12 mouse cellular contexts compared by ENCODE assay signal in genomic region chr13:38253696-38254095, GRCm38 (mm10). TPM values are rescaled to one million over a fixed set of nuclear protein-coding genes. Genes with fewer than 3 reads are reported as not detected.
DNase-seq lines count a peak whose midpoint lies in the region; ATAC-seq lines count a peak whose summit lies in the region.
"Had no signal": no experiment of that assay in that cellular context is flagged by ENCODE, and none has a peak within 500 bp of the region (broad histone marks: within the 10 kb centered on the region; RNA-seq: fewer than 3 reads in every experiment).

No protein-coding gene starts in this region.

- peak; percentile 72 to 75 for DNase-seq in heart, adult 18-20 months
- DNase-seq in heart, embryonic 10.5 days (ENCODE audit: low spot score) = no peak
- peak; percentile 46 for DNase-seq in testis, postnatal 10 days (ENCODE audit: low spot score)
- DNase-seq in testis, postnatal 14 days (ENCODE audit: low spot score) = no peak
- no peak for DNase-seq in spleen, postnatal 10 days (ENCODE audit: low spot score in 2 of 2)
- DNase-seq: forebrain, postnatal 0 days had no signal

- H3K4me1 ChIP-seq in heart, embryonic 10.5 days = peaks cover 33% of the 10 kb centered on the region
- 0 out of 2 replicates have a peak, but pooled peaks cover 2% of the 10 kb centered on the region for H3K4me1 ChIP-seq in intestine, embryonic 16.5 days (ENCODE audit: control insufficient read depth, insufficient read depth, low read length)
- peaks cover 8% of the 10 kb centered on the region; the same call in 1 of the 2 replicates for H3K4me1 ChIP-seq in stomach, embryonic 16.5 days (ENCODE audit: control insufficient read depth, insufficient read depth, low read length)
- H3K4me1 ChIP-seq in forebrain, embryonic 15.5 days = no peaks in the 10 kb centered on the region
- H3K4me1 ChIP-seq: liver, embryonic 12.5 days had no signal

- H3K4me2 ChIP-seq in intestine, embryonic 16.5 days (ENCODE audit: low read depth, low read length) = no peak overlapping the region
- no peak overlapping the region for H3K4me2 ChIP-seq in stomach, embryonic 16.5 days (ENCODE audit: low read depth, low read length)
- no peak overlapping the region for H3K4me2 ChIP-seq in forebrain, embryonic 15.5 days (replicated peaks)
- H3K4me2 ChIP-seq: hindbrain, embryonic 14.5 days; liver, embryonic 12.5 days had no signal

- no peak overlapping the region for H3K27ac ChIP-seq in heart, embryonic 10.5 days
- H3K27ac ChIP-seq in intestine, embryonic 16.5 days (ENCODE audit: low read length) = peak overlapping the region; percentile 1; the same call in 1 of the 2 replicates
- H3K27ac ChIP-seq in stomach, embryonic 16.5 days (ENCODE audit: low read length) = peak overlapping the region; percentile 65
- no peak overlapping the region for H3K27ac ChIP-seq in forebrain, embryonic 15.5 days (replicated peaks)
- H3K27ac ChIP-seq: hindbrain, embryonic 14.5 days; liver, embryonic 12.5 days had no signal

- H3K27me3 ChIP-seq in heart, embryonic 10.5 days (ENCODE audit: insufficient read depth, poor library complexity, severe bottlenecking) = no peaks in the 10 kb centered on the region
- H3K27me3 ChIP-seq in intestine, embryonic 16.5 days (replicated peaks; ENCODE audit: control insufficient read depth, insufficient read depth, low read length) = no peaks in the 10 kb centered on the region
- H3K27me3 ChIP-seq in stomach, embryonic 16.5 days (ENCODE audit: control insufficient read depth, insufficient read depth, low read length) = no peaks in the 10 kb centered on the region
- no peaks in the 10 kb centered on the region for H3K27me3 ChIP-seq in forebrain, embryonic 15.5 days
- H3K27me3 ChIP-seq: liver, embryonic 12.5 days had no signal

- 90% methylated on average over 9 of the region's 9 CpGs for WGBS in heart, embryonic 10.5 days
- WGBS in intestine, embryonic 16.5 days = 66% methylated on average over 9 of the region's 9 CpGs
- WGBS in stomach, embryonic 16.5 days = 54% methylated on average over 9 of the region's 9 CpGs
- 82% methylated on average over 9 of the region's 9 CpGs for WGBS in forebrain, embryonic 15.5 days

- H3K36me3 ChIP-seq in heart, embryonic 10.5 days = no peaks in the 10 kb centered on the region
- no peaks in the 10 kb centered on the region for H3K36me3 ChIP-seq in intestine, embryonic 16.5 days (ENCODE audit: control insufficient read depth, insufficient read depth, low read length)
- no peaks in the 10 kb centered on the region for H3K36me3 ChIP-seq in stomach, embryonic 16.5 days (ENCODE audit: control insufficient read depth, insufficient read depth, low read length)
- no peaks in the 10 kb centered on the region for H3K36me3 ChIP-seq in forebrain, embryonic 15.5 days
- H3K36me3 ChIP-seq: liver, embryonic 12.5 days had no signal

- no peak overlapping the region for H3K4me3 ChIP-seq in heart, embryonic 10.5 days
- H3K4me3 ChIP-seq in intestine, embryonic 16.5 days (ENCODE audit: low read length) = no peak overlapping the region
- H3K4me3 ChIP-seq in stomach, embryonic 16.5 days (replicated peaks; ENCODE audit: low read length) = no peak overlapping the region
- no peak overlapping the region for H3K4me3 ChIP-seq in forebrain, embryonic 15.5 days
- H3K4me3 ChIP-seq: liver, embryonic 12.5 days had no signal

- H3K9me3 ChIP-seq in heart, embryonic 10.5 days = no peaks in the 10 kb centered on the region
- H3K9me3 ChIP-seq in intestine, embryonic 16.5 days (ENCODE audit: control insufficient read depth, low read length) = no peaks in the 10 kb centered on the region
- H3K9me3 ChIP-seq in stomach, embryonic 16.5 days (replicated peaks; ENCODE audit: control insufficient read depth, low read length) = no peaks in the 10 kb centered on the region
- H3K9me3 ChIP-seq in forebrain, embryonic 15.5 days = no peaks in the 10 kb centered on the region
- H3K9me3 ChIP-seq: liver, embryonic 12.5 days had no signal

- ATAC-seq in intestine, embryonic 16.5 days = peak; percentile 52
- peak; percentile 83 for ATAC-seq in stomach, embryonic 16.5 days (ENCODE audit: insufficient read depth, low FRiP score)
- ATAC-seq in forebrain, embryonic 15.5 days (replicated peaks) = no peak
- ATAC-seq: forebrain, postnatal 0 days; liver, embryonic 12.5 days; midbrain, embryonic 16.5 days had no signal

- H3K9ac ChIP-seq in intestine, embryonic 16.5 days (ENCODE audit: low read depth, low read length) = no peak overlapping the region
- no peak overlapping the region for H3K9ac ChIP-seq in stomach, embryonic 16.5 days (ENCODE audit: low read length)
- H3K9ac ChIP-seq in forebrain, embryonic 15.5 days (replicated peaks) = no peak overlapping the region
- H3K9ac ChIP-seq: forebrain, postnatal 0 days; hindbrain, embryonic 14.5 days; liver, embryonic 12.5 days had no signal

RNA-seq across cellular contexts. Expression of gene Snrnp48, which starts 49.0 kb away (rescaled TPM):
- total RNA-seq in heart, adult 18-20 months (2021) = 10 to 100 TPM; 10.0 to 10.2 TPM
- polyA plus RNA-seq in heart, embryonic 10.5 days (2016; fragmentation: Nextera tagmentation; extraction: Ambion mirVana) = 29.7 and 34.1 TPM in 2 replicates
- polyA plus RNA-seq in intestine, embryonic 16.5 days (2015; fragmentation: Nextera tagmentation; extraction: Ambion mirVana) = 27.3 and 30.9 TPM in 2 replicates
- polyA plus RNA-seq in stomach, embryonic 16.5 days (2015; fragmentation: Nextera tagmentation; extraction: Ambion mirVana) = 31.7 and 34.2 TPM in 2 replicates
- polyA plus RNA-seq in forebrain, embryonic 15.5 days (2015; fragmentation: Nextera tagmentation; extraction: Ambion mirVana) = 30.5 and 33.4 TPM in 2 replicates

Comparison
In these comparisons a context has a peak if more than half of its experiments do, and no peak if none do; other contexts are left out.
1. DNase-seq: peak in heart, adult 18-20 months (2 of 2) and testis, postnatal 10 days (single experiment); none in heart, embryonic 10.5 days (single experiment), testis, postnatal 14 days (single experiment) and spleen, postnatal 10 days (0 of 2).
2. H3K27ac ChIP-seq: peak in intestine, embryonic 16.5 days (single experiment) and stomach, embryonic 16.5 days (single experiment); none in heart, embryonic 10.5 days (single experiment) and forebrain, embryonic 15.5 days (single experiment).